Mouse (Mus musculus) erythroblast, embryonic 14.5 days (primary cell): Measurements from ENCODE around the gene Sema4g. TPM values are rescaled to one million over a fixed set of nuclear protein-coding genes. Genes with fewer than 3 reads are reported as not detected.
"Not testable (repeated sequence)": the region's sequence is repeated elsewhere in the genome, so short reads cannot be mapped to it uniquely, and the experiment has no call there.

Experiments used
- H3K27me3 ChIP-seq: 2 replicates; pipeline ENCODE4 v1.6.1; 2012; ENCODE audit warnings: inconsistent platforms; ENCODE audit not compliant: control insufficient read depth
- H3K36me3 ChIP-seq: 2 replicates; pipeline ENCODE4 v1.6.1; 2012; ENCODE audit warnings: mild to moderate bottlenecking, inconsistent platforms; ENCODE audit not compliant: control insufficient read depth
- H3K4me1 ChIP-seq: 2 replicates; pipeline ENCODE4 v1.6.1; 2012; ENCODE audit warnings: inconsistent platforms; ENCODE audit not compliant: control insufficient read depth
- H3K4me3 ChIP-seq: replicated peaks from 2 replicates; pipeline ENCODE3; 2012; ENCODE audit warnings: moderate library complexity, mild to moderate bottlenecking, inconsistent platforms
- H3K9me3 ChIP-seq: 2 replicates; pipeline ENCODE4 v1.6.1; 2012; ENCODE audit warnings: low read length, inconsistent platforms, mixed read lengths; ENCODE audit not compliant: control insufficient read depth
- GATA1 ChIP-seq: IDR thresholded peaks from 2 replicates; pipeline ENCODE4 v1.6.1; 2012; ENCODE audit warnings: low read length, inconsistent platforms, mixed read lengths
- TAL1 ChIP-seq: IDR thresholded peaks from 3 replicates; pipeline ENCODE4 v1.6.1; 2012; ENCODE audit warnings: low read length, inconsistent platforms, mixed read lengths
- polyA plus RNA-seq: library from polyadenylated mRNA; stranded (reverse); fragments of >175 nt; gene quantifications from 2 replicates; pipeline ENCODE4 v1.2.3, GENCODE M21; 2012

Gene Sema4g
- polyA plus RNA-seq, 1 experiment = 0.05 TPM

- Histone ChIP-seq H3K27me3 (no peaks in the 10 kb centered on the region), H3K4me3 (no peak overlapping the region), H3K9me3 (no peaks in the 10 kb centered on the region), H3K4me1 (peaks cover 8% of the 10 kb centered on the region), H3K36me3 (peaks cover 22% of the 10 kb centered on the region)
- TF ChIP-seq GATA1 (no peak), TAL1 (no peak)
Observed at GRCm38 (mm10) chr19:45028746-45029145, 39.8 kb downstream of the Sema4g start.

- Histone ChIP-seq H3K36me3 (peaks cover 19% of the 10 kb centered on the region), H3K9me3 (no peaks in the 10 kb centered on the region), H3K27me3 (no peaks in the 10 kb centered on the region), H3K4me3 (no peak overlapping the region), H3K4me1 (peaks cover 8% of the 10 kb centered on the region)
- TF ChIP-seq GATA1 (no peak), TAL1 (no peak)
Observed at GRCm38 (mm10) chr19:45029571-45029970, 40.7 kb downstream of the Sema4g start.

- H3K9me3 ChIP-seq = no peaks in the 10 kb centered on the region
- H3K27me3 ChIP-seq = no peaks in the 10 kb centered on the region
- H3K36me3 ChIP-seq = peaks cover 15% of the 10 kb centered on the region
- TF ChIP-seq GATA1 = no peak
- no peak overlapping the region for H3K4me3 ChIP-seq
- H3K4me1 ChIP-seq = peaks cover 8% of the 10 kb centered on the region
Observed at GRCm38 (mm10) chr19:45030111-45030510, 41.2 kb downstream of the Sema4g start.

- peaks cover 10% of the 10 kb centered on the region for H3K36me3 ChIP-seq
- H3K4me1 ChIP-seq = peaks cover 8% of the 10 kb centered on the region
- TF ChIP-seq TAL1 (no peak), GATA1 (no peak)
- H3K4me3 ChIP-seq = no peak overlapping the region
- H3K9me3 ChIP-seq = no peaks in the 10 kb centered on the region
- peaks cover 6% of the 10 kb centered on the region; the same call in 1 of the 2 replicates for H3K27me3 ChIP-seq
Observed at GRCm38 (mm10) chr19:45030746-45031693, 42.1 kb downstream of the Sema4g start.

- no peak for TF ChIP-seq TAL1
- TF ChIP-seq GATA1 = no peak
- Histone ChIP-seq H3K9me3 (no peaks in the 10 kb centered on the region), H3K4me3 (no peak overlapping the region), H3K36me3 (peaks cover 3% of the 10 kb centered on the region), H3K27me3 (peaks cover 6% of the 10 kb centered on the region; the same call in 1 of the 2 replicates), H3K4me1 (peaks cover 8% of the 10 kb centered on the region)
Observed at GRCm38 (mm10) chr19:45031780-45032179, 42.9 kb downstream of the Sema4g start.

- no peaks in the 10 kb centered on the region; the same call in 1 of the 2 replicates for H3K36me3 ChIP-seq
- TF ChIP-seq GATA1 (no peak), TAL1 (no peak)
- H3K27me3 ChIP-seq = peaks cover 6% of the 10 kb centered on the region; the same call in 1 of the 2 replicates
- H3K4me3 ChIP-seq = no peak overlapping the region
- H3K9me3 ChIP-seq = no peaks in the 10 kb centered on the region
- peaks cover 10% of the 10 kb centered on the region for H3K4me1 ChIP-seq
Observed at GRCm38 (mm10) chr19:45032570-45033332, 43.9 kb downstream of the Sema4g start.

GRCm38 (mm10) chr19:45036867-45037266 lies 48.0 kb downstream of the Sema4g start:
- H3K4me1 ChIP-seq = peaks cover 2% of the 10 kb centered on the region; the same call in 1 of the 2 replicates
- H3K9me3 ChIP-seq = no peaks in the 10 kb centered on the region
- H3K36me3 ChIP-seq = no peaks in the 10 kb centered on the region
- no peak overlapping the region for H3K4me3 ChIP-seq
- TF ChIP-seq GATA1 = no peak
- TF ChIP-seq TAL1 = no peak
- peaks cover 38% of the 10 kb centered on the region for H3K27me3 ChIP-seq

GRCm38 (mm10) chr19:45038198-45038597 lies 49.3 kb downstream of the Sema4g start:
- H3K4me1 ChIP-seq, H3K36me3 ChIP-seq, H3K4me3 ChIP-seq, H3K9me3 ChIP-seq: not testable (repeated sequence)
- H3K27me3 ChIP-seq = peaks cover 48% of the 10 kb centered on the region

- H3K9me3 ChIP-seq = no peaks in the 10 kb centered on the region
- H3K4me3 ChIP-seq = no peak overlapping the region
- peaks cover 2% of the 10 kb centered on the region; the same call in 1 of the 2 replicates for H3K4me1 ChIP-seq
- no peaks in the 10 kb centered on the region for H3K36me3 ChIP-seq
- peaks cover 68% of the 10 kb centered on the region for H3K27me3 ChIP-seq
- TF ChIP-seq GATA1 = no peak
- TF ChIP-seq TAL1 = no peak
Observed at GRCm38 (mm10) chr19:45040214-45040613, 51.3 kb downstream of the Sema4g start.
